Mouse (Mus musculus): ENCODE data around the gene Mgat4a.
A peak's percentile ranks its signal among the peaks of the same experiment; 100 is the strongest.

DNA sequence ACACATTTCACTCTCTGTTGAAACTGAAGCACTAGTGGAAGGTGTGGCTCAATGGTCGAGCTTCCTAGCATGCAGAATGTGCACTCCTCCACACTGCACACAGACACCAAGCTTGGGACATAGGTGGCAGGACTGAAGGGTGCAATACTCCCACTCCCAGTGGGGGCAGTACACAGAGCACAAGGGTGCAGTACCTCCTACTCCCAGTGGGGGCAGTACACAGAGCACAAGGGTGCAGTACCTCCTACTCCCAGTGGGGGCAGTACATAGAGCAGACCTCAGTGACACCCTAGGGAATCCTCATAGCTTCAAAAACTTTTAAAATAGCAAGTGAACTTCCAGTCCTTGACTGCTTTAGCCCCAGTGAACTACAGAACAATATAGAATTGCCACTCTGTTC is 121.4 kb downstream of the Mgat4a start:
- TF ChIP-seq CTCF (IDR thresholded peaks at IDR 0.05) (peak; percentile 98), POLR2A (IDR thresholded peaks at IDR 0.05; ENCODE audit: insufficient read depth, low read depth, low read length) (no peak)
